Mouse (Mus musculus) hindbrain, postnatal 0 days (tissue): ENCODE results near the gene Zfp648. TPM values are rescaled to one million over a fixed set of nuclear protein-coding genes. Genes with fewer than 3 reads are reported as not detected.

Experiments
- ATAC-seq: fragments of 200-750 bp; cut with Nextera tagmentation; 2 replicates; pipeline ENCODE4 v1.8.0; 2017; ENCODE audit warnings: mild to moderate bottlenecking, moderate TSS enrichment, moderate library complexity
- DNase-seq: peaks from one replicate; pipeline ENCODE4 v3.0.0-alpha.2; 2015; ENCODE audit warnings: low spot score
- H3K27ac ChIP-seq: fragments of 300-500 bp; sonication (generic); 2 replicates; pipeline ENCODE4 v1.5.1; 2014; ENCODE audit warnings: mild to moderate bottlenecking
- H3K27me3 ChIP-seq: fragments of 300-500 bp; sonication (generic); 2 replicates; pipeline ENCODE4 v1.6.1; 2014; ENCODE audit warnings: low read length, mixed read lengths; ENCODE audit not compliant: insufficient read depth
- H3K36me3 ChIP-seq: fragments of 300-500 bp; sonication (generic); 2 replicates; pipeline ENCODE4 v1.6.1; 2014; ENCODE audit warnings: low read length, mixed read lengths; ENCODE audit not compliant: insufficient read depth
- H3K4me1 ChIP-seq: fragments of 300-500 bp; sonication (generic); 2 replicates; pipeline ENCODE4 v1.6.1; 2014; ENCODE audit warnings: antibody characterized with exemption, low read length, mixed read lengths; ENCODE audit not compliant: insufficient read depth
- H3K4me2 ChIP-seq: fragments of 300-500 bp; sonication (generic); 2 replicates; pipeline ENCODE4 v1.6.1; 2014; ENCODE audit warnings: low read depth, mild to moderate bottlenecking, low read length, moderate library complexity, mixed read lengths
- H3K4me3 ChIP-seq: fragments of 300-500 bp; sonication (generic); 2 replicates; pipeline ENCODE4 v1.5.1; 2014; ENCODE audit warnings: low read length
- H3K9ac ChIP-seq: fragments of 300-500 bp; sonication (generic); replicated peaks from 2 replicates; pipeline ENCODE4 v1.6.1; 2014; ENCODE audit warnings: mild to moderate bottlenecking, low read length, moderate library complexity, mixed read lengths
- H3K9me3 ChIP-seq: fragments of 300-500 bp; sonication (generic); 2 replicates; pipeline ENCODE4 v1.6.1; 2016; ENCODE audit warnings: low read length, mixed read lengths
- CTCF ChIP-seq: IDR thresholded peaks from 2 replicates; pipeline ENCODE4 v1.5.1; 2016; ENCODE audit warnings: antibody characterized with exemption, control low read depth, low read depth
- WGBS: fragments of 180-500 bp; shearing (Covaris S2); extraction: QIAGEN DNeasy Blood & Tissue Kit; methylation state at CpG from one replicate; pipeline ENCODE4 v1.1.7; 2014; 5-methylcytosine and 5-hydroxymethylcytosine counted together
- polyA plus RNA-seq: library from polyadenylated mRNA; unstranded; fragments of >200 nt; fragmentation: Nextera tagmentation; extraction: Ambion mirVana; gene quantifications from 2 replicates; pipeline ENCODE4 v1.2.1, GENCODE M21; 2015
- total RNA-seq: library from RNA; depleted of rRNA; stranded (reverse); fragments of >200 nt; gene quantifications from 2 replicates; pipeline ENCODE4 v1.2.3, GENCODE M21; 2014

Gene Zfp648
- total and polyA plus RNA-seq, 2 experiments from 2014 or later, result 0.88 to 1.4 TPM

GRCm38 (mm10) chr1:154204652-154205573, 3.9 kb downstream of the Zfp648 start:
- H3K4me3 ChIP-seq, result peak overlapping the region; percentile 30
- H3K27me3 ChIP-seq, result peaks cover 11% of the 10 kb centered on the region; the same call in 1 of the 2 replicates
- H3K36me3 ChIP-seq, result no peaks in the 10 kb centered on the region
- H3K4me2 ChIP-seq, result peak overlapping the region; percentile 58
- no peak overlapping the region for H3K27ac ChIP-seq
- H3K9ac ChIP-seq, result peak overlapping the region; percentile 14
- ATAC-seq (peak; percentile 63), DNase-seq (peak; percentile 50)
- H3K9me3 ChIP-seq, result no peaks in the 10 kb centered on the region
- 12% methylated on average over 66 of the region's 66 CpGs for WGBS
- TF ChIP-seq CTCF, result peak; percentile 40
- 0 out of 2 replicates have a peak, but pooled peaks cover 4% of the 10 kb centered on the region for H3K4me1 ChIP-seq

GRCm38 (mm10) chr1:154219991-154220390, 19.0 kb downstream of the Zfp648 start:
- no peak overlapping the region for H3K27ac ChIP-seq
- DNase-seq, result no peak
- ATAC-seq, result no peak
- WGBS, result 89% methylated on average over 2 of the region's 2 CpGs
- no peaks in the 10 kb centered on the region for H3K4me1 ChIP-seq
- TF ChIP-seq CTCF, result no peak
- no peak overlapping the region for H3K4me2 ChIP-seq
- no peak overlapping the region for H3K4me3 ChIP-seq
- no peak overlapping the region for H3K9ac ChIP-seq
- H3K27me3 ChIP-seq, result no peaks in the 10 kb centered on the region
- no peaks in the 10 kb centered on the region for H3K36me3 ChIP-seq
- H3K9me3 ChIP-seq, result no peaks in the 10 kb centered on the region

- Histone ChIP-seq H3K36me3 (no peaks in the 10 kb centered on the region), H3K4me2 (no peak overlapping the region), H3K9ac (no peak overlapping the region), H3K27ac (no peak overlapping the region), H3K4me3 (no peak overlapping the region), H3K9me3 (no peaks in the 10 kb centered on the region), H3K27me3 (no peaks in the 10 kb centered on the region), H3K4me1 (no peaks in the 10 kb centered on the region)
- WGBS, result 92% methylated on average over 3 of the region's 3 CpGs
- DNase-seq, result no peak
- ATAC-seq, result no peak
- TF ChIP-seq CTCF, result no peak
Observed at GRCm38 (mm10) chr1:154220566-154220965, 19.6 kb downstream of the Zfp648 start.

- no peak overlapping the region for H3K9ac ChIP-seq
- no peak overlapping the region for H3K4me3 ChIP-seq
- H3K4me1 ChIP-seq, result no peaks in the 10 kb centered on the region
- no peaks in the 10 kb centered on the region for H3K36me3 ChIP-seq
- no peak overlapping the region for H3K27ac ChIP-seq
- H3K9me3 ChIP-seq, result no peaks in the 10 kb centered on the region
- no peaks in the 10 kb centered on the region for H3K27me3 ChIP-seq
- TF ChIP-seq CTCF, result peak; percentile 65
- no peak overlapping the region for H3K4me2 ChIP-seq
- DNase-seq (peak; percentile 72), ATAC-seq (peak; percentile 89)
- WGBS, result 13% methylated on average over 1 of the region's 1 CpGs
Observed at GRCm38 (mm10) chr1:154223807-154224207, 22.8 kb downstream of the Zfp648 start.

GRCm38 (mm10) chr1:154232594-154232993, 31.6 kb downstream of the Zfp648 start:
- no peak overlapping the region for H3K27ac ChIP-seq
- 84% methylated on average over 4 of the region's 4 CpGs for WGBS
- no peaks in the 10 kb centered on the region for H3K36me3 ChIP-seq
- H3K4me2 ChIP-seq, result no peak overlapping the region
- no peak overlapping the region for H3K9ac ChIP-seq
- DNase-seq (no peak), ATAC-seq (no peak)
- no peak overlapping the region for H3K4me3 ChIP-seq
- no peaks in the 10 kb centered on the region for H3K27me3 ChIP-seq
- H3K4me1 ChIP-seq, result no peaks in the 10 kb centered on the region
- no peaks in the 10 kb centered on the region for H3K9me3 ChIP-seq
- no peak for TF ChIP-seq CTCF

GRCm38 (mm10) chr1:154233033-154233432, 32.0 kb downstream of the Zfp648 start:
- no peaks in the 10 kb centered on the region for H3K36me3 ChIP-seq
- H3K4me2 ChIP-seq, result no peak overlapping the region
- H3K9me3 ChIP-seq, result no peaks in the 10 kb centered on the region
- H3K27ac ChIP-seq, result no peak overlapping the region
- no peak overlapping the region for H3K4me3 ChIP-seq
- WGBS, result 81% methylated on average over 6 of the region's 6 CpGs
- H3K4me1 ChIP-seq, result no peaks in the 10 kb centered on the region
- DNase-seq (no peak), ATAC-seq (no peak)
- no peaks in the 10 kb centered on the region for H3K27me3 ChIP-seq
- H3K9ac ChIP-seq, result no peak overlapping the region
- TF ChIP-seq CTCF, result no peak

GRCm38 (mm10) chr1:154234814-154235213, 33.8 kb downstream of the Zfp648 start:
- no peak overlapping the region for H3K4me3 ChIP-seq
- WGBS, result 84% methylated on average over 9 of the region's 9 CpGs
- no peak for ATAC-seq
- DNase-seq, result no peak
- no peaks in the 10 kb centered on the region for H3K36me3 ChIP-seq
- no peak overlapping the region for H3K9ac ChIP-seq
- no peaks in the 10 kb centered on the region for H3K4me1 ChIP-seq
- H3K27ac ChIP-seq, result no peak overlapping the region
- no peaks in the 10 kb centered on the region for H3K27me3 ChIP-seq
- TF ChIP-seq CTCF, result no peak
- H3K9me3 ChIP-seq, result no peaks in the 10 kb centered on the region
- no peak overlapping the region for H3K4me2 ChIP-seq
